Mouse (Mus musculus) small intestine, adult 2 months (tissue): ENCODE data around the gene Snd1.

ENCODE experiments used
- CTCF ChIP-seq: fragments of 200-500 bp; IDR thresholded peaks from 2 replicates; pipeline ENCODE4 v1.5.1; 2012; ENCODE audit warnings: low read depth, mild to moderate bottlenecking, control low read depth, inconsistent platforms, low read length, moderate library complexity, mixed read lengths; ENCODE audit not compliant: insufficient replicate concordance, insufficient read length; ENCODE audit errors: extremely low read depth
- POLR2A ChIP-seq: fragments of 200-500 bp; IDR thresholded peaks from 2 replicates; pipeline ENCODE4 v1.6.1; 2012; ENCODE audit warnings: low read depth, mild to moderate bottlenecking, control low read depth, inconsistent platforms, low read length, moderate library complexity

- no peak for TF ChIP-seq CTCF
- TF ChIP-seq POLR2A: no peak
These were observed 338.1 kb downstream of the Snd1 start for GRCm38 (mm10) chr6:28813057-28813456.
